Mouse (Mus musculus): ENCODE results near the gene Arntl. TPM values are rescaled to one million over a fixed set of nuclear protein-coding genes. Genes with fewer than 3 reads are reported as not detected.

The Arntl gene
- total and polyA plus RNA-seq, 2 experiments from 2014 or later, result 19.8 to 29.9 TPM

GRCm38 (mm10) chr7:113247167-113247566 lies 39.9 kb downstream of the Arntl start:
- Histone ChIP-seq H3K36me3 (ENCODE audit: insufficient read depth, low read length) (no peaks in the 10 kb centered on the region), H3K27me3 (ENCODE audit: insufficient read depth, low read length) (no peaks in the 10 kb centered on the region), H3K4me3 (ENCODE audit: low read length) (no peak overlapping the region), H3K4me1 (ENCODE audit: insufficient read depth, low read length) (peaks cover 51% of the 10 kb centered on the region), H3K9ac (replicated peaks; ENCODE audit: low read length) (no peak overlapping the region), H3K9me3 (ENCODE audit: low read length) (no peaks in the 10 kb centered on the region), H3K27ac (no peak overlapping the region), H3K4me2 (ENCODE audit: low read depth, low read length) (no peak overlapping the region)
- TF ChIP-seq CTCF (IDR thresholded peaks at IDR 0.05; ENCODE audit: low read depth), result no peak
- WGBS, result 68% methylated on average over 5 of the region's 5 CpGs
- DNase-seq (ENCODE audit: low spot score), result no peak
- no peak for ATAC-seq

- H3K4me3 ChIP-seq (ENCODE audit: low read length), result no peak overlapping the region
- 33% methylated on average over 16 of the region's 16 CpGs for WGBS
- H3K36me3 ChIP-seq (ENCODE audit: insufficient read depth, low read length), result no peaks in the 10 kb centered on the region
- no peak for TF ChIP-seq CTCF (IDR thresholded peaks at IDR 0.05; ENCODE audit: low read depth)
- DNase-seq (ENCODE audit: low spot score) (peak; percentile 89), ATAC-seq (peak; percentile 28; the same call in 1 of the 2 replicates)
- 0 out of 2 replicates have a peak overlapping the region, but pooled peaks have one; percentile 9 for H3K9ac ChIP-seq (replicated peaks; ENCODE audit: low read length)
- H3K27ac ChIP-seq, result peak overlapping the region; percentile 86
- no peaks in the 10 kb centered on the region for H3K27me3 ChIP-seq (ENCODE audit: insufficient read depth, low read length)
- no peak overlapping the region for H3K4me2 ChIP-seq (ENCODE audit: low read depth, low read length)
- H3K9me3 ChIP-seq (ENCODE audit: low read length), result no peaks in the 10 kb centered on the region
- peaks cover 57% of the 10 kb centered on the region for H3K4me1 ChIP-seq (ENCODE audit: insufficient read depth, low read length)
These were observed 42.0 kb downstream of the Arntl start for GRCm38 (mm10) chr7:113249134-113249825.

GRCm38 (mm10) chr7:113250433-113250991 lies 43.2 kb downstream of the Arntl start:
- no peak overlapping the region for H3K4me3 ChIP-seq (ENCODE audit: low read length)
- TF ChIP-seq CTCF (IDR thresholded peaks at IDR 0.05; ENCODE audit: low read depth), result peak; percentile 79
- DNase-seq (ENCODE audit: low spot score), result peak; percentile 79
- peak overlapping the region; percentile 86 for H3K27ac ChIP-seq
- no peaks in the 10 kb centered on the region for H3K9me3 ChIP-seq (ENCODE audit: low read length)
- H3K36me3 ChIP-seq (ENCODE audit: insufficient read depth, low read length), result no peaks in the 10 kb centered on the region
- 28% methylated on average over 3 of the region's 3 CpGs for WGBS
- H3K9ac ChIP-seq (replicated peaks; ENCODE audit: low read length), result no peak overlapping the region
- peak; percentile 83 for ATAC-seq
- H3K4me2 ChIP-seq (ENCODE audit: low read depth, low read length), result no peak overlapping the region
- H3K27me3 ChIP-seq (ENCODE audit: insufficient read depth, low read length), result no peaks in the 10 kb centered on the region
- H3K4me1 ChIP-seq (ENCODE audit: insufficient read depth, low read length), result peaks cover 54% of the 10 kb centered on the region

GRCm38 (mm10) chr7:113251001-113251400 lies 43.7 kb downstream of the Arntl start:
- peak; percentile 83 for DNase-seq (ENCODE audit: low spot score)

GRCm38 (mm10) chr7:113251554-113251953 lies 44.3 kb downstream of the Arntl start:
- H3K4me3 ChIP-seq (ENCODE audit: low read length), result no peak overlapping the region
- H3K27ac ChIP-seq, result peak overlapping the region; percentile 86
- TF ChIP-seq CTCF (IDR thresholded peaks at IDR 0.05; ENCODE audit: low read depth), result no peak
- no peaks in the 10 kb centered on the region for H3K9me3 ChIP-seq (ENCODE audit: low read length)
- ATAC-seq (no peak), DNase-seq (ENCODE audit: low spot score) (no peak)
- no peak overlapping the region for H3K9ac ChIP-seq (replicated peaks; ENCODE audit: low read length)
- no peak overlapping the region for H3K4me2 ChIP-seq (ENCODE audit: low read depth, low read length)
- 47% methylated on average over 6 of the region's 6 CpGs for WGBS
- H3K4me1 ChIP-seq (ENCODE audit: insufficient read depth, low read length), result peaks cover 48% of the 10 kb centered on the region
- H3K27me3 ChIP-seq (ENCODE audit: insufficient read depth, low read length), result no peaks in the 10 kb centered on the region
- H3K36me3 ChIP-seq (ENCODE audit: insufficient read depth, low read length), result no peaks in the 10 kb centered on the region

More at GRCm38 (mm10) chr7:113251001-113251400, 43.7 kb downstream of the Arntl start:
- no peak overlapping the region for H3K4me3 ChIP-seq (ENCODE audit: low read length)
- no peaks in the 10 kb centered on the region for H3K9me3 ChIP-seq (ENCODE audit: low read length)
- WGBS, result 30% methylated on average over 3 of the region's 3 CpGs
- ATAC-seq, result peak; percentile 70
- peak overlapping the region; percentile 86 for H3K27ac ChIP-seq
- H3K36me3 ChIP-seq (ENCODE audit: insufficient read depth, low read length), result no peaks in the 10 kb centered on the region
- no peak for TF ChIP-seq CTCF (IDR thresholded peaks at IDR 0.05; ENCODE audit: low read depth)
- no peaks in the 10 kb centered on the region for H3K27me3 ChIP-seq (ENCODE audit: insufficient read depth, low read length)
- no peak overlapping the region for H3K4me2 ChIP-seq (ENCODE audit: low read depth, low read length)
- H3K4me1 ChIP-seq (ENCODE audit: insufficient read depth, low read length), result peaks cover 50% of the 10 kb centered on the region
- H3K9ac ChIP-seq (replicated peaks; ENCODE audit: low read length), result no peak overlapping the region

DNA sequence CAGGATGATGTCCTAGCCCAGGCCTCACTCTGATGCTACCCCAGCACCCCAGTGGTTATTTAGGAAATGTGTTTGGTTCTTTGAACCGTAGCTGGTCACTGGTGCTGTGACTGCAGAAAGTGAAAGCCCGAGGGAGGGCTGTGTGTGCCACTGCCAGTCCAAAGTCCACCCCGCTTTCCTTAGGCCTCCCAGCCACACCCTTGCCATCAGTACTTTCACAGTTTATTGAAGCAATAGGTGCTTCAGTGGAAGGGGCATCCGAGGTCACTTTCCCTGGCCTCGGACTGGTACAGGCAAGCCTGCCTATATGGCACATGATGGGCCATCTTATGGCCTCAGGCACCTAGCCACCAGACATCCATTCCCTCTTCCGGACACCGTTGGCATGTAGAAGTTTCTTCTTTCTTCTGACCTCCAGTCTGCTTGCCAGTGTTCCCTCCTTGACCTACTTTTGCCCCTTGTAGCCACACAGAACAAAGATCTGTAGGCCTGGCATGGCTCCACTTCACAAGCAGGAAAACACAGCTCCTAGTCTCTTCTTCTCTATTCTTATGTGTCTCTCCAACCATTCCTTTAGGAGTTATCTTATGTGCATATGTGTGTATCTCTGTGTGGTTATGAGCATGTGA lies 46.6 kb downstream of the Arntl start:
- ATAC-seq (no peak), DNase-seq (ENCODE audit: low spot score) (no peak)
- Histone ChIP-seq H3K36me3 (ENCODE audit: insufficient read depth, low read length) (no peaks in the 10 kb centered on the region), H3K4me1 (ENCODE audit: insufficient read depth, low read length) (peaks cover 45% of the 10 kb centered on the region), H3K4me3 (ENCODE audit: low read length) (no peak overlapping the region), H3K27me3 (ENCODE audit: insufficient read depth, low read length) (no peaks in the 10 kb centered on the region), H3K27ac (no peak overlapping the region), H3K9ac (replicated peaks; ENCODE audit: low read length) (no peak overlapping the region), H3K9me3 (ENCODE audit: low read length) (no peaks in the 10 kb centered on the region), H3K4me2 (ENCODE audit: low read depth, low read length) (no peak overlapping the region)
- TF ChIP-seq CTCF (IDR thresholded peaks at IDR 0.05; ENCODE audit: low read depth), result no peak
- 84% methylated on average over 7 of the region's 7 CpGs for WGBS
